Mouse (Mus musculus): ENCODE data around the gene Cdca7. TPM values are rescaled to one million over a fixed set of nuclear protein-coding genes. Genes with fewer than 3 reads are reported as not detected.

The Cdca7 gene
- polyA plus RNA-seq, 1 experiment from 2014 or later: 151 TPM

- H3K4me2 ChIP-seq (replicated peaks; ENCODE audit: low read depth, low read length): peak overlapping the region; percentile 17; the same call in 1 of the 2 replicates
- 0 out of 2 replicates have a peak, but pooled peaks cover 4% of the 10 kb centered on the region for H3K4me1 ChIP-seq (ENCODE audit: control insufficient read depth, insufficient read depth, low read length)
- H3K27me3 ChIP-seq (ENCODE audit: control insufficient read depth, insufficient read depth, low read length): 0 out of 2 replicates have a peak, but pooled peaks cover 4% of the 10 kb centered on the region
- H3K9me3 ChIP-seq (ENCODE audit: control insufficient read depth, low read depth, low read length): no peaks in the 10 kb centered on the region
- H3K4me3 ChIP-seq (ENCODE audit: low read depth, low read length): no peak overlapping the region
- H3K27ac ChIP-seq (ENCODE audit: low read length): no peak overlapping the region
- WGBS: 32% methylated on average over 8 of the region's 8 CpGs
- no peak overlapping the region for H3K9ac ChIP-seq (replicated peaks; ENCODE audit: low read depth, low read length)
- no peak for ATAC-seq (ENCODE audit: insufficient number of reproducible peaks, insufficient read depth, low FRiP score, low read depth)
- no peaks in the 10 kb centered on the region for H3K36me3 ChIP-seq (ENCODE audit: control insufficient read depth, insufficient read depth, low read length)
These were observed 40.7 kb downstream of the Cdca7 start for GRCm38 (mm10) chr2:72516720-72517089.

GRCm38 (mm10) chr2:72524022-72524421, 48.1 kb downstream of the Cdca7 start:
- Histone ChIP-seq H3K27ac (ENCODE audit: low read length) (no peak overlapping the region), H3K27me3 (ENCODE audit: control insufficient read depth, insufficient read depth, low read length) (no peaks in the 10 kb centered on the region), H3K36me3 (ENCODE audit: control insufficient read depth, insufficient read depth, low read length) (no peaks in the 10 kb centered on the region), H3K4me3 (ENCODE audit: low read depth, low read length) (no peak overlapping the region), H3K9ac (replicated peaks; ENCODE audit: low read depth, low read length) (no peak overlapping the region), H3K4me2 (replicated peaks; ENCODE audit: low read depth, low read length) (no peak overlapping the region), H3K9me3 (ENCODE audit: control insufficient read depth, low read depth, low read length) (no peaks in the 10 kb centered on the region), H3K4me1 (ENCODE audit: control insufficient read depth, insufficient read depth, low read length) (no peaks in the 10 kb centered on the region)
- no peak for ATAC-seq (ENCODE audit: insufficient number of reproducible peaks, insufficient read depth, low FRiP score, low read depth)
- WGBS: 70% methylated on average over 12 of the region's 12 CpGs

DNA sequence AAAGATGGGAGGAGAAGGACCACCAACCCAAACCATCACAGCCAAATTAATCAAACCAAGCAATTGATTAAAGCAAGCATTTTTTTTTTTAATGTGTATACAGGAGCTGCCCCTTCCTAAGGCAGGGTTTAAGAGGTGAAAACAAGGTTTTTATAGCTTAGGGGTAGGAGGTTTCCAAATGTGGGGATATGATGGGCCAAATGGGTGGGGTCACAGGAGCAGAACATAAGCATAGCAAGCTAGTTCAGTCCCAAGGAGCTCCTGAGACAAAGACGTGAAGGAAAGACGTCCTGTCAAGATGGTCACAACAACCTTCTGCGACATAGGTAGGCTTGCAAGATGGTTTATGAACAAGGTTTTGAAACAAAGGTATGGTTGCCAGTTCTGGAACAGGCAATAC, 49.6 kb downstream of the Cdca7 start:
- Histone ChIP-seq H3K4me2 (replicated peaks; ENCODE audit: low read depth, low read length) (no peak overlapping the region), H3K27me3 (ENCODE audit: control insufficient read depth, insufficient read depth, low read length) (no peaks in the 10 kb centered on the region), H3K9me3 (ENCODE audit: control insufficient read depth, low read depth, low read length) (no peaks in the 10 kb centered on the region), H3K9ac (replicated peaks; ENCODE audit: low read depth, low read length) (no peak overlapping the region), H3K27ac (ENCODE audit: low read length) (no peak overlapping the region), H3K4me3 (ENCODE audit: low read depth, low read length) (no peak overlapping the region), H3K36me3 (ENCODE audit: control insufficient read depth, insufficient read depth, low read length) (no peaks in the 10 kb centered on the region), H3K4me1 (ENCODE audit: control insufficient read depth, insufficient read depth, low read length) (0 out of 2 replicates have a peak, but pooled peaks cover 2% of the 10 kb centered on the region)
- WGBS: 86% methylated on average over 3 of the region's 3 CpGs
- no peak for ATAC-seq (ENCODE audit: insufficient number of reproducible peaks, insufficient read depth, low FRiP score, low read depth)

DNA sequence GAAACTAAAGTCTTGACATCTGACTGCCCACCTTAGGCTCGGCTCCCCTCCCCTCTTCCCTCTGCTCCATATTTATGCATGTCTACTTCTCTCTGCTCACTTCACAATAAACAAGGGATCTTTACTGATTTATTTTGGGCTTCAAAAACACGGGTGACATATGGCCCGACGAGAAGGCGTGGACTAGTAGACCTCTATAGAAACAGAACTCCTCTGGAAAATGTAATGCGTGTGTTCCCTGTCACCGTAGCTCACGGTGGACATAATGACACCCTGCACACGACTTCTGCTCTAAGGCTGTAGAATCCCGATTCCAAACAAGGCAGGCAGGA, 53.0 kb downstream of the Cdca7 start:
- 56% methylated on average over 10 of the region's 10 CpGs for WGBS
- Histone ChIP-seq H3K27me3 (ENCODE audit: control insufficient read depth, insufficient read depth, low read length) (no peaks in the 10 kb centered on the region), H3K4me2 (replicated peaks; ENCODE audit: low read depth, low read length) (peak overlapping the region; percentile 23; the same call in 1 of the 2 replicates), H3K4me1 (ENCODE audit: control insufficient read depth, insufficient read depth, low read length) (0 out of 2 replicates have a peak, but pooled peaks cover 2% of the 10 kb centered on the region), H3K27ac (ENCODE audit: low read length) (no peak overlapping the region), H3K36me3 (ENCODE audit: control insufficient read depth, insufficient read depth, low read length) (no peaks in the 10 kb centered on the region), H3K9ac (replicated peaks; ENCODE audit: low read depth, low read length) (no peak overlapping the region), H3K9me3 (ENCODE audit: control insufficient read depth, low read depth, low read length) (no peaks in the 10 kb centered on the region), H3K4me3 (ENCODE audit: low read depth, low read length) (no peak overlapping the region)
- no peak for ATAC-seq (ENCODE audit: insufficient number of reproducible peaks, insufficient read depth, low FRiP score, low read depth)

DNA sequence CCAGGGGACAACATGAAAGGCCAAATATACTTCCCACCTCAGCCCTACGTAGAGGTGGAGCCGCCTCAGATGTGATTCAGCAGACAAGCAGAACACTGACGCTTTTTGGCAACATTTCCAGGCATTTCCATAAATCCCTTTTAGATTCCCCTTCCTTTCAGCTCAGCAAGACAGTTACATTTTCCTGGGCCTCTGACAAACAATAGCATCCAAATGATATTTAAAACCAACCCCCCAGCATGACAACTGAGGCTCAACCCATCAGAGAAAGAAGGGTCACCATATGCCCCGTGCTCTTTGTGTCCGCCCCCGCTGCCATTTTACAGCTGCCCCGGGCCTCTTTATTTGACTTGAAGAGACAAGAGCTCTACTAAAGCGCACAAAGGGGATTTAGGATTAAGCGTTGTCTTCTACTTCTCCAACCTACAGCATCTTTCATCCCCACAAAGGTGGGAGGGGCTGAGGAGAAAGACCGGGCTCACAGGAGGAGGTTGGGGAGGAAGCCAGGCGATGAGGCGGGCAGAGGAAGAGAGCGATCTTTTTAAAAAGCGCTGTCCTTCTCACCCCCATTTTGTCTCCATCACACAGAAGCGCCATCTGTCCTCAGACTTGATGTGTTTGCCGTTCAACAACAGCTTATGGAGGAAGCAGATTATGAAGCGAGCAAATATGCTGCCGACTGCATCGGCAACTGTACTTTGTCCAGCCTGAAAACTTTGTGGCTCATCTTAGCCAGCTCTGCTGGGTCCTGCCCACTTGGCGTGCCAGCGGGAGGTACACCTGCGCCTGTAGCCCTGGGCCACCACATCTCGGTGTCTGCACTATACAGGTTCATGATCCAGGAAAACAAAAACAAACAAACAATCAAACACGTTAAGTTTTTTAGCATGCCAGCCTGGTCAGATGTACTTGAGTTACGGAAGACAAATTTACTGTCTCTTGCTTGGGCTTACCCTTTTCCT, 53.7 kb downstream of the Cdca7 start:
- no peak overlapping the region; the same call in 1 of the 2 replicates for H3K4me3 ChIP-seq (ENCODE audit: low read depth, low read length)
- H3K9ac ChIP-seq (replicated peaks; ENCODE audit: low read depth, low read length): no peak overlapping the region
- WGBS: 43% methylated on average over 25 of the region's 25 CpGs
- no peak for ATAC-seq (ENCODE audit: insufficient number of reproducible peaks, insufficient read depth, low FRiP score, low read depth)
- H3K4me1 ChIP-seq (ENCODE audit: control insufficient read depth, insufficient read depth, low read length): 0 out of 2 replicates have a peak, but pooled peaks cover 2% of the 10 kb centered on the region
- H3K27ac ChIP-seq (ENCODE audit: low read length): no peak overlapping the region
- no peaks in the 10 kb centered on the region for H3K9me3 ChIP-seq (ENCODE audit: control insufficient read depth, low read depth, low read length)
- peak overlapping the region; percentile 23; the same call in 1 of the 2 replicates for H3K4me2 ChIP-seq (replicated peaks; ENCODE audit: low read depth, low read length)
- no peaks in the 10 kb centered on the region for H3K27me3 ChIP-seq (ENCODE audit: control insufficient read depth, insufficient read depth, low read length)
- H3K36me3 ChIP-seq (ENCODE audit: control insufficient read depth, insufficient read depth, low read length): no peaks in the 10 kb centered on the region

DNA sequence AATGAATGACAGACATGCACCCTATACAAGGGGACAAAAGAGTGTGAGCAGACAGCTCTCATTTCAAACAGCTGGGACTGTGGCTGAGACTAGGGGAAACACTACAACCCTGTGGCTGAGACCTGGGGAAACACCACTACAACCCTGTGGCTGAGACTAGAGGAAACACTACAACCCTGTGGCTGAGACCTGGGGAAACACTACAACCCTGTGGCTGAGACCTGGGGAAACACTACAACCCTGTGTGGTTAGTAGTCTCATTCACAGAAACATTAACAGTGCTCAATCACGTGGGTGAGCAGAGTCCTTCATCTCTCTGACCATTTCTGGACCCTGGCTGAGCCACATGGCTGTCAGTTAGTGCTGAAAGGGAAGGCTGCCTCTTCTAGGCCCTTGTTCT, 59.9 kb downstream of the Cdca7 start:
- Histone ChIP-seq H3K27me3 (ENCODE audit: control insufficient read depth, insufficient read depth, low read length) (no peaks in the 10 kb centered on the region), H3K9ac (replicated peaks; ENCODE audit: low read depth, low read length) (no peak overlapping the region), H3K4me3 (ENCODE audit: low read depth, low read length) (no peak overlapping the region), H3K36me3 (ENCODE audit: control insufficient read depth, insufficient read depth, low read length) (no peaks in the 10 kb centered on the region), H3K27ac (ENCODE audit: low read length) (no peak overlapping the region), H3K9me3 (ENCODE audit: control insufficient read depth, low read depth, low read length) (no peaks in the 10 kb centered on the region), H3K4me2 (replicated peaks; ENCODE audit: low read depth, low read length) (no peak overlapping the region), H3K4me1 (ENCODE audit: control insufficient read depth, insufficient read depth, low read length) (no peaks in the 10 kb centered on the region)
- ATAC-seq (ENCODE audit: insufficient number of reproducible peaks, insufficient read depth, low FRiP score, low read depth): no peak
- 55% methylated on average over 1 of the region's 1 CpGs for WGBS

Other genes starting within 250 kb of the Cdca7 start
- gene Map3k20, start 190.5 kb upstream of the Cdca7 start, polyA plus RNA-seq (2014; fragmentation: Nextera tagmentation; extraction: Ambion mirVana): 32.5 and 35.8 TPM in 2 replicates